Mouse (Mus musculus): Measurements from ENCODE around the gene Lrrc2.

DNA sequence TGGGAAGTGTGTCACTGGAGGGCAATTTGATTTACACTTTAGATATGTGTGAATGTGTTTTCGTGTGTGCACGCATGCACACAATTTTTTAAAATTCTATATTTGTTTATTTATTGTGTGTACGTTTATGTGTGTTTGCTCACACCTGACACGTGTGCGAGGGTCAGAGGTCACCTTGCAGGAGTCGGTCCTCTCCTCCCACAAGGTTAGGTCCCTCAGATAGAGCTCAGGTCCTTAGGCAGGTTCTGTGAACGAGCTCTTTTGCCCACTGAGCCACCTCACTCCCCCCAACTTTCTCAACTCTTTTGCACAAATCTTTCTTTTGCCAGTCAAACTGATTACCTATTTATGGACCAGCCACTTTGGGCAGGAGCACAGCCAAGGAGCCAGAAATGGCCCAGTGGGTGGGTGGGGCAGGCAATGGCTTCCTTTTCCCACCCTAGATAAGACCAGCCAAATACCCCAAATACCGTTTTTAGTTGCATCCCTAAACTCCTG lies 2.5 kb upstream of the Lrrc2 start:
- TF ChIP-seq POLR2A (IDR thresholded peaks at IDR 0.05; ENCODE audit: insufficient read depth, low read depth, low read length) (no peak), CTCF (IDR thresholded peaks at IDR 0.05; ENCODE audit: insufficient read depth, low read depth, low read length) (no peak)
